Mouse (Mus musculus) right cerebral cortex, postnatal 36 days (tissue): ENCODE results near the gene Cysltr2.

ENCODE experiments used
- DNase-seq, 2 experiments: peaks; one replicate each; pipeline ENCODE4 v3.0.0; 2022; ENCODE audit warnings: low spot score in 2 of 2, mixed read lengths in 1 of 2

The Cysltr2 gene

DNA sequence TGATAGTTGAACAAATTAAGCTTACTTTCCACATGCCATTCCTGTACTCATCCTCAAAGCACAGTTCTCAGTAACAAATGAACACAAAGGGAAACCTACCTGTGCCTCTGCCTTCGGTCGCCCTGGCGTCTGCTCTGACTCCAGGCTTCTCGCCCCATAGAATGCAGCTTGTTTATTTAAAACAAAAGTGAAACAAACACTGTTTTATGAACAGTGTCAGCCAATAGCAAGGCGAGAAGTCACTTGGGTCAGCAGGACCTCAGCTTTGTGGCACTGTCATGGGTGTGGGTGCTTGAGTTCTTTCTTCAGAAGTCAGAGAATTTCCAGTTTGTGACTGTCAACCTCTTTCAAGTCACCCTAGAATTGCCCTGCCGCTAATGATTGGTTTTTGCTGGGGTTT lies at the start of gene Cysltr2:
Gene Cysltr2 (minus strand): TSS at position 178 of the 400 bp plus-strand sequence.
- DNase-seq = no peak

- DNase-seq = no peak
These were observed 46.1 kb upstream of the Cysltr2 start for GRCm38 (mm10) chr14:73094802-73095550.

GRCm38 (mm10) chr14:73092871-73093270 lies 44.0 kb upstream of the Cysltr2 start:
- DNase-seq = no peak

GRCm38 (mm10) chr14:73088224-73088623 lies 39.3 kb upstream of the Cysltr2 start:
- no peak for DNase-seq

- no peak for DNase-seq
These were observed 38.8 kb upstream of the Cysltr2 start for GRCm38 (mm10) chr14:73087746-73088145.

DNA sequence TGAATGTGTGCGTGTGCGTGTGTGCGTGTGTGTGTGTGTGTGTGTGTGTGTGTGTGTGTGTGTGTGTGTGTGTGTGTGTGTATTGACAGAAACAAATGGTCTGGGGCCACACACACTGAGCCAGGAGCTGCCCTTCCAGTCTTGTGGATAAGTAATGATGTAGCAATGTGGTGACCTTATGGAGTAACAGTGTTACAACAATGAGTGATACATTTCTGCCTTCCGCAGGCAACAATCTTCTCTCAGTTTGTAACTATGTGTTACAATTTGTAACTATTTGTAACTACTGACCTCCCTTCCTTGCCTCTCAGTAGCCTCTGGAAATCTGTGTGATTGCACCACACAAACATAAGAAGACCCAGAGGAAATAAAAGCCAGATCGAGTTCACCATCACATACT lies 38.3 kb upstream of the Cysltr2 start:
- no peak for DNase-seq

DNA sequence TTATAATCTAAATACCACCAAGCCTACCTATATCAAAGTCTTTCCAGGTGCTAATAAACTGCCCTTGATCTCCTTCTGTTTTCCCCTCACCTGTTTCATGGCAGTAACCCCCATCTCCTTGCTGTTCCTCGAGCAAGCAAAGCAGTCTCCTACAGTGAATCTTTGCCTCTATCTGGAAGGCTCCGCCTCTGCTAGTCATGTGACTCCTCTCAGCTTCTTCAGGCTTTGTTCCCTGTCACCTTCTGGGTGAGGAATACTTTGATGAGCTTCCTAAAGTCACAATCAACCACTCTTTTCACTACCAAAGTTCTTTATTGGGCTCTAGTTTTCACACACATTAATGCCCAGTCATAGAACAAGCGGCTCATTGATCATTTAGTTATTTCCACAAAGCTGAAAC lies 37.5 kb upstream of the Cysltr2 start:
- no peak for DNase-seq

GRCm38 (mm10) chr14:73083563-73083962 lies 34.6 kb upstream of the Cysltr2 start:
- DNase-seq = no peak

GRCm38 (mm10) chr14:73064460-73064859 lies 15.5 kb upstream of the Cysltr2 start:
- DNase-seq = no peak

DNA sequence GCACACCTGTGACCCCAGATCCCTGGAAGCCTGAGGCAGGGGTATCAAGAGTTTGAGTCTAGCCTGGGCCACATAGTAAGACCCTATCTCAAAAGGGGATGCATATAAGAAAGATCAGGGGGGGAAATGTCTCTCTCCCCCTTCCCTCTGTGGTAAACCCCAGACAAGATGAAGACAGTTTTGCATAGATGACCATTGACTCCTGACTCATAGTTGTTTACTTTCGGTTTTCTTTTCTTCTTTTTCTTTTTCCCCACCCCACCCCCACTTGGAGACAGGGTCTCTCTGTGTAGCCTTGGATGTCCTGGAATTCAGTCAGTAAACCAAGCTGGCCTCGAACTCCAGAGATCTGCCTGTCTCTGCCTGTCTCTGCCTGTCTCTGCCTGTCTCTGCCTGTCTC lies 9.8 kb upstream of the Cysltr2 start:
- no peak for DNase-seq

- no peak for DNase-seq
These were observed 8.8 kb upstream of the Cysltr2 start for GRCm38 (mm10) chr14:73057764-73058163.

GRCm38 (mm10) chr14:73056813-73057212 lies 7.9 kb upstream of the Cysltr2 start:
- DNase-seq = no peak

- no peak for DNase-seq
These were observed 3.5 kb downstream of the Cysltr2 start for GRCm38 (mm10) chr14:73045199-73045928.

GRCm38 (mm10) chr14:73041689-73042088 lies 7.2 kb downstream of the Cysltr2 start:
- no peak for DNase-seq

- DNase-seq = no peak
These were observed 15.6 kb downstream of the Cysltr2 start for GRCm38 (mm10) chr14:73033290-73033689.

DNA sequence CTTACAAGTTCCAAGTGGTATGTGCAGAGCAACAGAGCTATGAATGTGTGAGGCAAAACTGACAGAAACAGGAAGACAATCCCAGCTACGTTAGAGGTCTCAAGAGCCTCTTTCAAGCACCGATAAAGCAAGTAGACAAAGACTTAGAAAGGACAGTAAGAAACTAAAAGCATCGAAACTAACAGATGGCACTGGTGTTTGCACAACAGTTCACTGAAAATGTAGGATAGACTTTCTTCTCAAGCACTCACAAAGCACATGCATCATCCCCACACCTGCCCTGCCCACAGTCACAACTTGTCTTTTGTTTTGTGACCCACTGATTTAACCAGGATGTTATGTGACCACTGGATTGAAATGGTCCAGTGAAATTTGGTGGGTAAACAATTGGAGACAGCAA lies 17.7 kb downstream of the Cysltr2 start:
- DNase-seq = no peak

GRCm38 (mm10) chr14:73017272-73017671 lies 31.6 kb downstream of the Cysltr2 start:
- DNase-seq = no peak

DNA sequence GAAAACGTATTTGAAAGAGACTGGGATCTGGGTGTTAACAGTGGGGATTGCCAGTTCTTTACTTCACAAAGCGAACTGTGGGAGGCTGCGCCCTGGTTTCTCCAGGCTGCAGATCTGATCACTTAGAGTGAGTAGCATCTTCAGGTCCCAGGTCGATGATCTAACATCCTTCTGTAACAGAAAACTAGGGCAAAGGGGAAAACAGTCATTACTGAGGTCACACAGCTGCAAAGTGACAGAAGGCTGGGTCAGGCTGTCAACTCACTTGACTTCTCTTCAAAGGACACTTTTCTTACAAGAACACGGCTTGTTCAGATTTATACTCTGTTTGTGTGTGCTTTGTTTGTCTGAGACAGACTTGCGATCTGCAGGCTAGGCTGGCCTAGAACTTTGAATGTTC lies 33.5 kb downstream of the Cysltr2 start:
- DNase-seq = no peak

GRCm38 (mm10) chr14:73013723-73014544 lies 35.0 kb downstream of the Cysltr2 start:
- no peak for DNase-seq

DNA sequence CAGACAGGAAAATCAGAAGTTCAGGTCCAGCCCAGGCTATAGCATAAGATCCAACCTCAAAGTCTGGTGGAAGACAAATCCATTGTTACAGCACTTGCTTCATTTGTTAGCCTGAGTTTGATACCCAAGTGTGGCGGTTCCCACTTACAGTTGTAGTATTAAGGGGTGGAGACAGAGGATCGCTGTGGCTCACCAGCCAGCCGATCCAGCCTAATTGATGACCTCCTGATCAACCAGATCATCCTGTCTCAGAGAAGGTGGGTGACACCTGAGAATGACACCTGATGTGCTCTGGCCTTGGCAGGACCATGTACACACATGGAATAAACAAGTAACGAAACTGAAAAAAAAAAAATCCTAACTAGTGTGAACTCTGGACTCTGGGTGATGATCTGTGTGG lies 47.1 kb downstream of the Cysltr2 start:
- DNase-seq = no peak

DNA sequence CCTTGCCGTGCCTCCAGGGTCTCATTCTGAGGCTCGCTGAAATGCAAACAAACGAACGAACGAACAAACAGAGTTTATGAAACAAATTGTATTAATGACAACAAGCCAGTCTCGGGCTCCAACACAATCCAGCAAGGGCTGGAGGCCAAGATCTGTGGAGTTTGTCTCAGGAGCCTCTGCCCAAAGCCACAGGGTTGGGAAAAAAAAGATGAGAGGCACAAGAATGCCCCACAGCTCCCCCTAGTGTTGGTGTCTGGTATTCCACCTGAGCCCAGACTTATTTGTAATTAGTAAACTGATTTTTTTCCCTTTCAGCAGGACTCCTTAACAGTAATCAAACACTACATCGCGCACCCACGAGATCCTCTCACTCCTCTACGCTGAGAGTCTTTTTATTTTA lies 48.6 kb downstream of the Cysltr2 start:
- DNase-seq = no peak

DNA sequence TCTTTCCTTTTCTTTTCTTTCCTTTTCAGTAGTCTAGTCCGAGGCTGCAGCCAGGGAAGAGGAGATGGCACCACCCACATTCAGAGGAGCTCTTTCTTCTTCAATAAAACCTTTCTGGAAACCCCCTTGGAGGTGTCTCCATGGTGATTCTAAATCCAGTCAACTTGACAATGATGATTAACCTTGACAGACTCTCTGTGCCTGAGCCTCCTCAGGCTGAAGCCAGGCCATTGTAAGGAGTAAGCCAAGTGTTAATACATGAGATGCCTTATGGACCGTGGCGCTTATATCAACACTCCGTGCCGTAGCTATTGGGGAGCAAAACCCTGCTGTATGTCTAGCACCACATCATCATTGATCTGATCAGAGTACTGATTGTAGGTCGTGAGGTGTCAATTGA lies 50.8 kb downstream of the Cysltr2 start:
- DNase-seq = no peak
